Mouse (Mus musculus): Measurements from ENCODE around the gene Gpr87.

- peak; percentile 28; the same call in 1 of the 2 replicates for TF ChIP-seq CTCF (IDR thresholded peaks at IDR 0.05)
- no peak for TF ChIP-seq EP300 (IDR thresholded peaks at IDR 0.05)
Measured at GRCm38 (mm10) chr3:59174426-59175154, 20.3 kb downstream of the Gpr87 start.

Measured in lung, postnatal 0 days (tissue).